Mouse (Mus musculus) midbrain, postnatal 0 days (tissue): ENCODE data around the gene Adarb1. TPM values are rescaled to one million over a fixed set of nuclear protein-coding genes. Genes with fewer than 3 reads are reported as not detected.

Experiments
- ATAC-seq: fragments of 200-750 bp; cut with Nextera tagmentation; 2 replicates; pipeline ENCODE4 v1.8.0; 2017; ENCODE audit warnings: moderate number of reproducible peaks, mild to moderate bottlenecking, moderate TSS enrichment, moderate library complexity; ENCODE audit not compliant: low FRiP score
- DNase-seq: peaks from one replicate; pipeline ENCODE4 v3.0.0-alpha.2; 2015; ENCODE audit warnings: low spot score
- H3K27ac ChIP-seq: fragments of 300-500 bp; sonication (generic); 2 replicates; pipeline ENCODE4 v1.5.1; 2014; ENCODE audit warnings: low read depth, mild to moderate bottlenecking, low read length, mixed read lengths
- H3K27me3 ChIP-seq: fragments of 300-500 bp; sonication (generic); 2 replicates; pipeline ENCODE4 v1.6.1; 2014; ENCODE audit warnings: low read length, control low read depth, mixed read lengths; ENCODE audit not compliant: insufficient read depth
- H3K36me3 ChIP-seq: fragments of 300-500 bp; sonication (generic); 2 replicates; pipeline ENCODE4 v1.6.1; 2014; ENCODE audit warnings: low read length, control low read depth, mixed read lengths; ENCODE audit not compliant: insufficient read depth
- H3K4me1 ChIP-seq: fragments of 300-500 bp; sonication (generic); 2 replicates; pipeline ENCODE4 v1.6.1; 2014; ENCODE audit warnings: mild to moderate bottlenecking, control low read depth, antibody characterized with exemption, low read length, mixed read lengths; ENCODE audit not compliant: insufficient read depth
- H3K4me2 ChIP-seq: fragments of 300-500 bp; sonication (generic); 2 replicates; pipeline ENCODE4 v1.6.1; 2014; ENCODE audit warnings: low read depth, mild to moderate bottlenecking, low read length, mixed read lengths; ENCODE audit not compliant: poor library complexity, severe bottlenecking
- H3K4me3 ChIP-seq: fragments of 300-500 bp; sonication (generic); 2 replicates; pipeline ENCODE4 v1.5.1; 2014; ENCODE audit warnings: low read depth, mild to moderate bottlenecking, low read length, moderate library complexity
- H3K9ac ChIP-seq: fragments of 300-500 bp; sonication (generic); replicated peaks from 2 replicates; pipeline ENCODE4 v1.6.1; 2014; ENCODE audit warnings: mild to moderate bottlenecking, low read length, moderate library complexity, mixed read lengths; ENCODE audit not compliant: poor library complexity, severe bottlenecking
- H3K9me3 ChIP-seq: fragments of 300-500 bp; sonication (generic); 2 replicates; pipeline ENCODE4 v1.6.1; 2016; ENCODE audit warnings: low read length, control low read depth
- CTCF ChIP-seq: IDR thresholded peaks from 2 replicates; pipeline ENCODE4 v1.5.1; 2016; ENCODE audit warnings: antibody characterized with exemption, mild to moderate bottlenecking
- WGBS: fragments of 180-500 bp; shearing (Covaris S2); extraction: QIAGEN DNeasy Blood & Tissue Kit; methylation state at CpG from one replicate; pipeline ENCODE4 v1.1.7; 2014; 5-methylcytosine and 5-hydroxymethylcytosine counted together
- polyA plus RNA-seq: library from polyadenylated mRNA; unstranded; fragments of >200 nt; fragmentation: Nextera tagmentation; extraction: Ambion mirVana; gene quantifications from 2 replicates; pipeline ENCODE4 v1.2.1, GENCODE M21; 2015
- total RNA-seq: library from RNA; depleted of rRNA; stranded (reverse); fragments of >200 nt; gene quantifications from 2 replicates; pipeline ENCODE4 v1.2.3, GENCODE M21; 2014; rRNA removed

Gene Adarb1
- total and polyA plus RNA-seq, 2 experiments from 2014 or later, result 16.1 to 50.4 TPM

GRCm38 (mm10) chr10:77243572-77244161 is 174.4 kb downstream of the Adarb1 start:
- no peaks in the 10 kb centered on the region for H3K9me3 ChIP-seq
- WGBS, result 69% methylated on average over 11 of the region's 11 CpGs
- no peak overlapping the region for H3K4me3 ChIP-seq
- no peak for TF ChIP-seq CTCF
- ATAC-seq (peak; percentile 75; the same call in 1 of the 2 replicates), DNase-seq (peak; percentile 56)
- H3K4me1 ChIP-seq, result no peaks in the 10 kb centered on the region
- no peak overlapping the region for H3K4me2 ChIP-seq
- H3K27me3 ChIP-seq, result no peaks in the 10 kb centered on the region
- no peaks in the 10 kb centered on the region for H3K36me3 ChIP-seq
- H3K9ac ChIP-seq, result no peak overlapping the region
- H3K27ac ChIP-seq, result no peak overlapping the region

GRCm38 (mm10) chr10:77242871-77243270 is 175.2 kb downstream of the Adarb1 start:
- H3K4me1 ChIP-seq, result no peaks in the 10 kb centered on the region
- no peaks in the 10 kb centered on the region for H3K36me3 ChIP-seq
- no peak overlapping the region for H3K4me3 ChIP-seq
- no peaks in the 10 kb centered on the region for H3K27me3 ChIP-seq
- DNase-seq (no peak), ATAC-seq (no peak)
- H3K27ac ChIP-seq, result no peak overlapping the region; the same call in 1 of the 2 replicates
- WGBS, result 87% methylated on average over 14 of the region's 14 CpGs
- H3K9me3 ChIP-seq, result no peaks in the 10 kb centered on the region
- H3K9ac ChIP-seq, result no peak overlapping the region
- no peak overlapping the region for H3K4me2 ChIP-seq
- TF ChIP-seq CTCF, result no peak

- WGBS, result 91% methylated on average over 3 of the region's 3 CpGs
Observed at GRCm38 (mm10) chr10:77242396-77242795, 175.7 kb downstream of the Adarb1 start.

GRCm38 (mm10) chr10:77240764-77241163 is 177.3 kb downstream of the Adarb1 start:
- Histone ChIP-seq H3K9me3 (no peaks in the 10 kb centered on the region), H3K27me3 (no peaks in the 10 kb centered on the region), H3K4me1 (no peaks in the 10 kb centered on the region), H3K9ac (no peak overlapping the region), H3K4me3 (no peak overlapping the region), H3K4me2 (no peak overlapping the region), H3K27ac (no peak overlapping the region), H3K36me3 (no peaks in the 10 kb centered on the region)
- WGBS, result 86% methylated on average over 8 of the region's 8 CpGs
- ATAC-seq (no peak), DNase-seq (no peak)
- no peak for TF ChIP-seq CTCF

More at GRCm38 (mm10) chr10:77242396-77242795, 175.7 kb downstream of the Adarb1 start:
- H3K4me2 ChIP-seq, result no peak overlapping the region
- H3K9me3 ChIP-seq, result no peaks in the 10 kb centered on the region
- no peak for TF ChIP-seq CTCF
- H3K4me1 ChIP-seq, result no peaks in the 10 kb centered on the region
- DNase-seq (no peak), ATAC-seq (no peak)
- no peak overlapping the region for H3K9ac ChIP-seq
- H3K36me3 ChIP-seq, result no peaks in the 10 kb centered on the region
- H3K27ac ChIP-seq, result no peak overlapping the region
- H3K27me3 ChIP-seq, result no peaks in the 10 kb centered on the region
- no peak overlapping the region for H3K4me3 ChIP-seq

Other genes with a start within 250 kb of the Adarb1 start
- 34.8 and 49.9 TPM in 2 replicates for gene Pofut2, start 159.1 kb downstream of the Adarb1 start, total RNA-seq
- gene Pofut2, start 159.1 kb downstream of the Adarb1 start, polyA plus RNA-seq, result 43.2 and 44.8 TPM in 2 replicates
- gene Fam207a, start 97.5 kb upstream of the Adarb1 start, total RNA-seq, result 47.1 and 49.2 TPM in 2 replicates
- gene Fam207a, start 97.5 kb upstream of the Adarb1 start, polyA plus RNA-seq, result 32.7 and 34.9 TPM in 2 replicates
- 0.55 and 1.7 TPM in 2 replicates for gene Itgb2, start 112.0 kb upstream of the Adarb1 start, total RNA-seq
- gene Itgb2, start 112.0 kb upstream of the Adarb1 start, polyA plus RNA-seq, result 0.69 and 1.2 TPM in 2 replicates
- gene Pttg1ip, start 163.4 kb upstream of the Adarb1 start, total RNA-seq, result 87.2 and 116 TPM in 2 replicates
- 74.7 and 79.0 TPM in 2 replicates for gene Pttg1ip, start 163.4 kb upstream of the Adarb1 start, polyA plus RNA-seq
- 167 and 306 TPM in 2 replicates for gene Sumo3, start 187.8 kb upstream of the Adarb1 start, total RNA-seq
- gene Sumo3, start 187.8 kb upstream of the Adarb1 start, polyA plus RNA-seq, result 385 and 389 TPM in 2 replicates
- not detected in 2 replicates for gene Gm49325, start 187.9 kb upstream of the Adarb1 start, total RNA-seq
- gene Gm49325, start 187.9 kb upstream of the Adarb1 start, polyA plus RNA-seq, result 6.9 and 10.5 TPM in 2 replicates
- gene Ube2g2, start 204.0 kb upstream of the Adarb1 start, total RNA-seq, result 39.3 and 41.8 TPM in 2 replicates
- 67.2 and 70.6 TPM in 2 replicates for gene Ube2g2, start 204.0 kb upstream of the Adarb1 start, polyA plus RNA-seq